Mouse (Mus musculus) CD4-positive helper T cell, adult 2 months (primary cell): ENCODE measurements around the gene Cit.
A peak's percentile ranks its signal among the peaks of the same experiment; 100 is the strongest.

Experiments
- DNase-seq: peaks from one replicate; pipeline ENCODE4 v3.0.0-alpha.2; 2012; ENCODE audit warnings: low read depth, missing footprints, low spot score

Cit gene

DNA sequence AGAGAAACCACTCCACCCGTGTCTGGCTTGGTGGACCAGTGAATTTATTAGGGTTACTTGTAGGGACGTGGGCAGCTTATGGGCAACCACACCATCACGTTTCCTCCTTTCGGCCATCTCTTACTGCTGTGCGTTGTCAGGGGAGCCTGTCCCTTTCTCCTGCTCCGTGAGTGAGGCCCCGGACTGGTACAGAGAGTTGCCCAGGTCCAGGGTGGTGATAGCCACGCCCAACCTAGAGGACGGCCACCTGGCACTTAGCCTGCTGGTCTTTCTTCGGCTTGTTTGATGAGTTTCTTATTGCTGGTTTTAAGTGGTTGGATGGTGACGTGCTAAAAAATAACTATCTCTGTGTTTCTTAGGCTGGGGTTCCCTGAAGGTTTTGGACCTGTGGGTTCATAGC, 113.7 kb downstream of the Cit start:
- DNase-seq: no peak

DNA sequence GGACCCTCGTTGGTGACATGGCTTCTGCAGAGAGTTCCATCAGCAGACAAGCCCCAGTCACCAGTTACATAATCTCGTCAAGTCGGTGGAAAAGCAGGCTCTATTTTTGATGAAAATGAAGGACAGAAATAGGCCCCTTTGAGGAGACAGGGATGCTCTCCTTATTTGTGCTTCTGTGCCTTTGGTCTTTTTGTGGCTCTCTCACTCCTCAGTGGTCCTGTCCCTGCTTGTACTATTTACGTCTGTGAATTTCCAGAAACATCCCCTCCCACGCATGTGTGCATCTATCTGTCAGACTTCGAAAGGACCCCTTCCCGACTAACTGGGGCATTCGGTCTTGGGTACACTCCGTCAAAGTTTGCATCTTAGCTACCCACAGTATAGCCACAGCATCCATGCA, 116.7 kb downstream of the Cit start:
- DNase-seq: no peak

DNA sequence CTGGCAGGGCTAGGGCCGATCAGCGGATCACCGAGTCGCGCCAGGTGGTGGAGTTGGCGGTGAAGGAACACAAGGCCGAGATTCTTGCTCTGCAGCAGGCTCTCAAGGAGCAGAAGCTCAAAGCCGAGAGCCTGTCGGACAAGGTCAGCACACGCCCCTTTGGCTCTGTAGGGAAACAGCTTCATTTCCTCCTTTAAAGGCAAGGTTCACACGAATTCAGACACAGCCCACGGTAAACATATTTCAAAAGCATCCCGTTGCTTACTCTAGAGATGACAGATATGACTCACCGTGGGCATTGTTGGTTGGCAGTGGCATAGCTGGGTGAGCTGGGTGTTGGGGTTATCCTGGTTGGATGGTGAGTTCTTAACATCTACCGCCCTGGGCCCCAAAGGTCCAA, 126.2 kb downstream of the Cit start:
- no peak for DNase-seq

DNA sequence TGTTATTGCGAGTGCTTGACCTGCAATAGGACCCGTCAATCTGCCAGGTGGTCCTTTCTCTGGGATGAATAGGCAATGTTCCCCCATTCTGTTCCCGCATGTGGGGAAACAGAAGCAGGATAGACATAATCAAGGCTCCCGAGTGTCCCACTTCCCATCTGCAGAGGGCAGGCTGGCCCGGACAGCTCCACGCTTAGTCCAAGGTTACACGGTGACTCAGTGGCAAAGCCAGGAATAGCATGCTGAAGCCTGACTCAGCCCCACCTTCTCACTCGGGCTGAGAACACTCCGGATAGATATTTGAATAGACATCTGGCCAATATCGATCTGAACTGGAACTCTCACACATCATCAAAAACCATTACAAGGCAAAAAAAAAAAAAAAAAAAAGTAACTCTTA, 130.6 kb downstream of the Cit start:
- no peak for DNase-seq

DNA sequence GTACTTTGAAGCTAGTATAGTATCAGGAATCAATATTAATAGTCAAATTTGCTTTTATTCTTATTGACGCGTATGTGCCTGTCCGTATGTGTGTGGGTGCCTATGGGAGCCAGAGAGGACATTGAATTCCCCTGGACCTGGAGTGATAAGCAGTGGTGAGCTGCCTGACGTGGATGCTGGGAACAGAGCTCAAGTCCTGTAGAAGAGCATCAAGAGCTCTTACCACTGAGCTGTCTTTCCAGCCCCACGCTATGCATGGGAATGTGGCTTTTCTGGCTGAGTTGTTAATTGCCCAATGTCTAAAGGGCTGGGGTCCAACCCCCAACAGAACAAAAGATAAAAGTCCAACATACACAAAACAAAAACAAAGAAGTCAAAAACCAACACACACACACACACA, 131.4 kb downstream of the Cit start:
- no peak for DNase-seq

DNA sequence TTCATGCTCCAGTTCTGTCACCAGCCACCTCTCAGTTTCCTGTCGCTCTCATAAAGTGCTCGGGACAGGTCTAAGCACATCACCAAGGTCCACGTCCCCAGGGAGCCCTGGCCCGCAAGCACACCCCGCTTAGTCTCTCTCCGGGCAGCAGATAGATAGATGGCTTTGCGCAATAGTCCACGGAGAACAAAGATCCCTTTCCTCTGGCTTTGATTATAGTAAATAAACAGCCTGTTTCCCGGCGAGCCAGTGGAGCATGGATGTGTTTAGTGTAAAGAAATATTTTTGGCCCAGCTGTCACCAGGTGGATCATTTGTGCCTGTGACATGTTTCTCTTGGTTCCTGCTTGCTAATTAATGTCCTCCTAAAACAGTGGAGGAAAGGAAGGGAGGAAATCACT, 132.2 kb downstream of the Cit start:
- no peak for DNase-seq

DNA sequence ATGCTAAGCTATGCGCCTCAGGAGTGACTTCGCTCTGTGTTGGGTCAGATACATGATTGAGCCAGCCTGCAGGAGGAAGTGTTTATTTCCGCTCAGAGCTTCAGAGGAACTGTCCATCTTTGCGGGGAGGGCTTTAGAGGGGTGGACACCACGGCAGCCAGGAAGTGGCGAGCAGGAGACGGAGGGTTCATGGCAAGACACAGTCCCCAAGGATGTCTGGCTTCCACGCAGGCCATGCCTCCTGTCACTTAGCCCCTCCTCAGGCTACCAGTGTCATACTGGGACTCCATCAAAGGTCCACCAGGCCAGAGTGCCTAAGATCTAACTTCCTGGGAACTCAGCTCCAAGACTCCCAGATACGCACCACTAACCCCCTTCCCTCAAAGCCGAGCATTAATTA, 132.7 kb downstream of the Cit start:
- DNase-seq: no peak

DNA sequence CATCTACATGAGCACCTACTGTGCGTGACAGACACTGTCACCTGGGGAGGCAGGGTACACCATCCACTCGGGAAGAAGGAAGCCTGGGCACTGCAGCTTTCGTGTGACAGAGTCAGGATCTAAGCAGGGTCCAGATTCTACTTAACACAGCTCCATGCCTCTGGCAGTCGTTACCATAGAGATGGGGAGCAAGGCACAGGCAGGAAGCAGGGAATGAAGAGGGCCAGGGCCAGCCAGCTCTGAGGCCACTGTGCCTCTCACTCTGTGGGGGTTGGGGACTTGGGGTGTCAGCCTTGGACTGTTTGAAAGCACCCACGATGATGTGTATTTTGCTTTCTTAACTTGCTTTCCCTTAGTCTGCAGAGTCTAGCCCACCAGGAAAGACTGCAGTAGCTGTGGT, 133.2 kb downstream of the Cit start:
- DNase-seq: no peak

DNA sequence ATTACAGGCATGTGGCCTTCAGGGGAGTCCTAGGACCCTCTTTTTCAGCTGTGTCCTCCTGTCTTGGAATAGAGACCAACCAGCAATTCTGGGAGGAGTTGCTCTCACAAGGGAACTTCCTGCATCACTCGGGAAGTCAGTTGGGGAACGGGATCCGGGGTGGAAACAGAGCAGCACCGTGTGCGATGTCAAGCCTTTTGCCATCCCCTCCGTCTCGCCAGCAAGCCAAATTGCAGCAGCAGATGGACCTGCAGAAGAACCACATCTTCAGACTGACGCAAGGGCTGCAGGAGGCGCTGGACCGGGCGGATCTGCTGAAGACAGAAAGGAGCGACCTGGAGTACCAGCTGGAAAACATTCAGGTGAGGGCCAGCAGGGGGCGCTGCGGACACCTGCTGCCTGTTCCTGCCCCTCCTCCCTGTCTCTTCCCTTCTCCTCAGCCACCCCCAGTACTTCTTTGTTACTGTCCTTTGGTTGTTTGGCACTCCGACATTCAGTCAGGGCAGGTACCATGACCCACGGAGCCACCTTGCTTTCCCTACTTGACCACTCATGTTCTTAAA, 134.1 kb downstream of the Cit start:
- DNase-seq: peak; percentile 16

DNA sequence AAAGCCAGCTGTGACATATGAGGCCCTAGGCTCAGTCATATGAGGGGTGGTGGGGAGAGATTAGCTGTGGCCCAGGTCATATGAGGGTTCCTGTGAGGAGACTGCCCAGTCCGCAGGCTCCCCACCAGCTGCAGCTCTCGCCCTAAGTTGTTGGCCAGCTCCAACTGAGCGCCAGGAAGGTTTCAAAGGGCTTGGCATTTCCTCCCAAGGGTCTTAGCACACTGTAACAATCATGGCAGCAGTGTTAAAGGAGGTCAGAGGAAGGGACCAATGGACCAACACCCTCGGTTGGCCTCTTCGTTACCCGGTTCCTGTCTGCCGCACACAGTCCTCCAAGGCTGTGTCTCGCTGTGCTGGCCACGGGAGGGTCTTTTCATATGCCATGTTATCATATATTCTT, 135.5 kb downstream of the Cit start:
- no peak for DNase-seq

DNA sequence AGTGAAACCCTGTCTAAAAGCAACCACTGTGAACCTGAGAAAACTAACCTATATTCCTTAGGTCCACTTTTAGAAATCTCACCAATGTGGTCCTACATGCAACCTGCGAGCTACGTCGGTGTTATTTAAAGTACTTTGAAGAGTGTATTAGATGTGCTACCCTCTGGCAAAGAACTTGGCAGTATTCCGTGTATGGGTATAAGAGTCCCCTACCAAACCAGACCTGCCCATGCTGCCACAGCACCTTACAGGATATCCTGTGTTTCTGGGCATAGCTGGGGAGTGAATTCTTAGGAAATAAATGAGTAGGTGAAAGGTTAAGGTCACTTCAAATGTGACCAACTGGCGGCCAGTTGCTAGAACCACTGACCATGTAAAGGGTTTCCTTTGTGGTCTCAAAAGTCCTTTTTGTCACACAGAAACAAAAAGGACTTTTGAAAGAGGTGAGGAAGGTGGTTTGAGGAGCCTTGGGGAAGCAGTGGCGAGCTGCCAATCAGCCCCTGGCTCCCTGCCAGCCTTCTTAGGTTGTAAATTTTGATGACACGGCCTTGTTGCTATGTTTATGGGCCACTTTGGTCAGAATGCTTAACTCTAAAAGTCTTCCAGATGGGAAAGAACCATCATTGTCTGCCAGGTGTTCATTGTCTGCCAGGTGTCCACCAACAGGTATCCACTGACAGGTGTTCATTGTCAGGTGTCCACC, 137.7 kb downstream of the Cit start:
- DNase-seq: no peak

DNA sequence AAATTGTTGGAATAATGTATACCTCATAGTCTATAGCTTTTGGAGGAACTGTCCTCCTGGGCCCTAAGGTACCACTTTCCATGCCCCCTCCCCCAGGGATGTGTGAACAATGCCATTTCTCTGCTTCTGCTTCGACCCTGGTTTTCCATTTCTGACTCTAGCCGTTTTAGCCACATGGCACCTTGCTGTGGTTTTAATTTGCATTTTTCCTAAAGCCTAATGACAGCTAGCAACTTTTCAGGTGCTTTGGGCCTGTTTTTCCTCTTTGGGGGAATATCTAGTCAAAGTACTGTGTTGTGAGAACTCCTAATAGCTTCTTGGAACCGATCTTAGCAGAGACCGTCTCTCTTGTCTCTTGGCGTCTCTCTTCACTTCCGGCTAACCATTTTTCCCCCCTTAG, 139.3 kb downstream of the Cit start:
- no peak for DNase-seq

DNA sequence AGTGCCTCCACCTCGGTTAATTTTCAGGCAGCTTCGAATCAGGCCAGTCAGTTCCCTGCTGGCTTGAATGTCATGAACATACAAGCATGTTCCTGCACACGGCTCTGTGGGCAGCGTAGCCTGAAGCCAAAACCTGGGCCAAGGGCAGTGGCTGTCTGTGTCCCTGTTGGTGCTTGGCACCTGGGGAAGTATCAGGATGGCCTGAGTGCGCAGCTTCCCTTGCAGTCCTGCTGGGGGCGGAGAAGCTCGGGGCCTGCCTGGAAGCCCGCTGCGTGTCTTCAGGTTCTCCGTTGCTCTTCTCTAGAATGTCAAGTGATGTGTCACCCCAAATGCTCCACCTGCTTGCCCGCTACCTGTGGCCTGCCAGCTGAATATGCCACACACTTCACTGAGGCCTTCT, 140.0 kb downstream of the Cit start:
- DNase-seq: no peak

DNA sequence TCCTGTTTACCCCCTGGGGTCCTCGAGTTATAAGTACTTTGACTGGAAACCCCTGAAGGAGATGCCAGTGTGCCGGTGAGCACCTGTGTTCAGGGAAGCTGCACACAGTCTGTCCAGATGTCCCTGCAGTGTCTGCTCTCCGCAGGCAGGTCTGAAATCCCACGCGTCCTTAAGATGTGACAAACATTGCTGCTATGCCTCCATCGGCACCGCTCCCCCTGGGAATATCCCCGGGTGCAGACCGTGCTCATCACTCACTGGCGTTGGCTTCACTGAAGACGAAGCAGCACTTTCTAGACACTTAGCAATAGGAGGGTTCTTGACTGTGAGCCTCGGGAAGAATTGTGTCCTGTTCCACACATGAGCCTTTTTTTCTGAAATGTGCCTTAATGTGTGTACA, 142.2 kb downstream of the Cit start:
- DNase-seq: no peak

DNA sequence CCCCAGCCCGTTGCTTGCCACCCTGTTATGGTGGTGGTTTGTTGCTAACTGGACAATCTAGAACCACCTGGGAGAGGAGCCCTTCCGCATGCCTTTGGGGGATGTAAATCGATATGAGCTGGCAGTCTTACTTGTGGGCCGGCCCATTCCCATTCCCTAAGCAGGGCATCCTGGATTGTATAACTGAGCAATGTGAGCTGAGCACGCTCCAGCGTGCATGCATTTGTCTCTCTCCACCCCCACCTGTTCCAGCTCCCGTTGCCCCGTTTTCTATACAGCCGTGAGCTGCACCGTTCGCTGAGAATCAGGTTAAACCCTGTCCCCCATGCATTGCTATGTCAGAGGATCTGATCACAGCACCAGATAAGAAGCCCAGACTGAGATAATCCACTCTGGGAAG, 146.6 kb downstream of the Cit start:
- DNase-seq: no peak

DNA sequence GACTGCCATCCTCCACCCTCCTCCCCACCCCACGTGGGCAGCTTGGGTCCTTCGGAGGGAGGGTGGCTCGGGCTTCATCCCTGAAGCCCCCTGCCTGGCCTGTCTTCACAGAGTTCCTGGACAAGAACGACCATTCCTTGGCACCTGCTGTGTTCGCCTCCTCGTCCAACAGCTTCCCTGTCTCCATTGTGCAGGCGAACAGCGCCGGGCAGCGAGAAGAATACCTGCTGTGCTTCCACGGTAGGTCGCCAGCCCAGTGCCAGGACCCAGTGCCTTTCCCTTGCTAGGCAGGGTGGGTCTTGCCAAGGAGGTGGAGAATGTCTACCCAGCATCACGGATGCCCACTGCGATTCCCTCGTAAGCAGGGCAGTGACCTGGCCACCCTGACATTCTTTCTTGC, 149.0 kb downstream of the Cit start:
- no peak for DNase-seq

DNA sequence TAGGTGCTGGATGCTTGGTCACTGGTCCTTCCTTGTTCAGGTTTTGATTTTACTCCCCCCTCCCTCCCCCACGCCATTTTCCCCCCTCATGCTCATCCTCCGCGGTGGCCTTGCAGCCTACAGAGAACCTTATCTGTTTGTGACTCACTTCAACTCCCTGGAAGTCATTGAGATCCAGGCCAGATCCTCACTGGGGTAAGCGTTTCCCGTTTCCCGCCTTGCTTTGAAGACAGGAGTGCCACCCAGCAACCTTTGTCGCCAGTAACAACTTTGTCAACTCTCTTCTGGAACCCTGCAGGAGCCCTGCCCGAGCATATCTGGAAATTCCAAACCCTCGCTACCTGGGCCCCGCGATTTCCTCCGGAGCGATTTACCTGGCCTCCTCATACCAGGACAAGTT, 152.3 kb downstream of the Cit start:
- DNase-seq: no peak

DNA sequence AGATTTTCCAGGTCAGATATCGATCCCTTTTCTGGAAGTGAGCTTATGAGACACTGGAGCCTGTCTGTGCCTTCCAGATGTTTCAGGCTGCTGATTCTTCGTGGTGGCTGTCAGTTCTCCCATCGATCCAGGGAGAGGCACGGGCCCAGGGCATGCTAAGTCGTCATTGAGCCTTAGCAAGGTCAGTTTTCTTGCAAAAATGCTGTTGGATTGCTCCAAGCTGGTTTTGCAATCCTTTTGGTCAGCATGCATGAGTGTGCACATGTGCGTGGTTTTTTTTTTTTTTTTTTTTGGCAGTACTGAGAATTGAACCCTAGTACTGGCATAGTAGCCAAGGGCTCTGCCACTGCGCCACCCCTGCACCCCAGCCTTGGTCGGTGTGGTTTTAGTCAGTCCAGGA, 158.1 kb downstream of the Cit start:
- DNase-seq: no peak

DNA sequence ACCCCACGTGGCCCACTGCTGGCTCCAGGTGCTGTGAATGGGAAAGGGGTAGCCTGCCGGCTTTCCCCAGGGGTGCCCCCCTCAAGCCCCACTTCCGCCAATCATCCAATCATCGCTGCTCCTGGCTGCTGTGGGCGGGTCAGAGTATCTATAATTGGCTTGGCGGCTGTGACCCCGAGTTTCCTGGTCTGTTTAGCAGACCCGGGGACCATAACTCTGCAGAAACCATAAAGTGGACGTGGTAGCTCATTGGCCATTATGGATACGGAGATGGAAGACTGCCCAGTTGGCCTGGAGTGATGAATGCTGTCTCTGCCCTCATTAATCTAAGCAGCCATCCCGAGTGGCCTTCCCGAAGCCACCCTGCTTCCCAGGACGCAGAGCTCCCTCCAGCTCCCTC, 158.7 kb downstream of the Cit start:
- no peak for DNase-seq

DNA sequence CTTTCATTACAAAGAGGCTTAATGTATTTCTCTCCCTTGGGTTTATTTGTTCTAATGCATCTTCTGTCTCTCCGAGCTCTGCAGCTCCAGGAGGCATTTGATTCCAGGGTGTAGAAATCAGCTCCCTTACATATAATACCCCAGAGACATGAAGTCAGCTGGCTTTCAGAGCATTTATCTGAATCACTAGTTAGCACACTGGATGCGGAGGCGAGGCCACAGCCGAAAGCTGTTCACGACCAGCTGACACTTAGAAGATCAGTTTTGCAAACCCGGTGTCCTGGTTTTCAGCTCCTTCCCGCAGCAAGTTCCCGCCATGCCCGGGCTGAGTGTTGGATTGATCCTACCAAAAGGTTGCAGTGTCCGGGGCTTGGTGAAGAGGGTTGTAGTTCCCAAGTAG, 159.2 kb downstream of the Cit start:
- no peak for DNase-seq

DNA sequence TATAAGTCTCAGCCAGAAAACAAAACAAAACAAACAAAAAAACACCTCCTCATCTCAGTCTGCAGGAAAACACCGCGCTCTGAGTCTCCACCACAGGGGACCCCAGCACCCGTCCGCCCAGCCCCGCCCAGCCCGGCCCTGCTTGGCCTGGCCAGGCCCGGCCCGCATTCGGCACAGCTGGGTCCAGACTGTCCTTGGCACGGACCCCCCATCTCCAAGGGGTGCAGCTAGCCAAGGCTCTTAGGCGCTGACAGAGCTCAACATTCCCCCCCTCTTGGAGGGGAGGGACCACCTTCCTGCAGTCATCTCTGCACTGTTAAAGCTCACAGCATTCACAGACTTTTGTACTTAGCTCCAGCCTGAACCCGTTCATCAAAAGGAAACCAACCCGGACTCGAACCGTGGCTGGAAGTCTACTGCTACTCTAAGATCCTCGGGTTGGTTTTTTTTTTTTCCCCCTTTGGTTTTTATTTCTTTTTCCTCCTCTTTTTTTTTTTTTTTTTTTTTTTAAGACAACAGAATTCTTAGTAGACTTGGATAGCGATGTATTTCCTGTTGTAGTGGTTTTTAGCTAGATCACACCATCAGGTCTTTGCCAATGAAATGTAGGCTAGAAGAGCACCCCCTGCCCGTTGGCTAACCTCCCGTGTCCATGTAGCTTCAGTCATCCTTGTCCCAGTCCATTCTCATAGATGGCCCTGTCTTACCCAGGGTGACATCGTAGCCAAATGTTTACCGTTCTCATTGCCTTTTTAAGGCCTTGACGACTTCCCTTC, 161.4 kb downstream of the Cit start:
- DNase-seq: no peak

DNA sequence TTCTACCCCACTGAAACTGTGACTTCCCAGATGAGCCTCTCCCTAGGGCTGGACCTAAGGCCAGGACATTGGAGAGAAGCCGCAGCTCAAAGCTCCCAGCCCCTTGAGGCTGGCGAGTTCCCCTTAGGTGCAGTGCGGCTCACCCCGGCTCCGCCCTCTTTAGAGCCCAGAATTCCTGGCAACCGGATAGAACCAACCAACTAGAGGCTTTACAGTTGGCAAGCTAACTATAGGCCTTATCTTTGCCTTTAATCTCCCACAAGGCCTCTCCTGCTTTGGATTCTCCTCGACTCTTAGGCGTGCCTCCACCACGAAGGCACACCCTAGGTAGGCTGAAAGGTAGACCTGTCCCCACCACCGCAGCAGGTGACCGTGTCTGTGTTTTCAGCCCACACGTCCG, 162.6 kb downstream of the Cit start:
- no peak for DNase-seq
